Mouse (Mus musculus): Measurements from ENCODE around the gene Gas7. TPM values are rescaled to one million over a fixed set of nuclear protein-coding genes. Genes with fewer than 3 reads are reported as not detected.

Gene Gas7
- polyA plus RNA-seq, 1 experiment from 2014 or later: 10.2 TPM

DNA sequence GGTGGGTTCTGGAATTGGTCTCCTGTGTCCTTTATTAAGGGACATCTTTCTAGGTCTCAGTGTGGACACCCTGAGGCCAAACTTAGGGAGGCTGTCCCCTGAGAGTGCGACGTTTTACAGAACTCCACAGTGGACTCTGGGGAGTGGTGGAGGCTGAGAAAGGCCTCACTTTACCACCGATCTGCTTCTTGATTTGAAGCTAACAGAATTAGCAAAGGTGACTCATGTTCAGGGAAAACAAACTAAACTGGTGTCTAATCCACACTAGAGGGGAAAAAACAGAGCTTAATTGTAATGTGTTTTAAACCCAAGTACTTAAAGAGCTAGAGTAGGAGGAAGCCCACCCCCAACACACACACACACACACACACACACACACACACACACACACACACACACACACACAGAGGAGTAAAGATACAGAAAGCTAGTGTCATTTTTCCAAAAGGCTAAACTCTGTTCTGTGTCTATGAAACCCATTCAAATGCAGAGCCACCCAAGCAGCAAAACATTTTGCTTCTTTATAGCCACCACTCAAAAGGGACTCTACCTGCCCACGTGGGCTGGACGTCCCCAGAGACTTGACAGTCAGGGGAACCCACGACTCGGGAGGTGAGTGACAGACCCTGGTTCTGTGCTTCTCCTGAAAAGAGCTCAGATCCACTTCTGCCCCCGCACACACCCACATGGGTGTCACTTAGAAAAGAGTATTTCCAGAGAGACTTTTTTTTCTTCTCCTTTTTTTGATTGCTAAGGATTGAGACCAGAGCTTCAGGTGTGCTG lies 268.2 kb downstream of the Gas7 start:
- no peaks in the 10 kb centered on the region for H3K4me1 ChIP-seq (replicated peaks; ENCODE audit: insufficient read depth, low read length)
- no peak overlapping the region for H3K27ac ChIP-seq
- no peak overlapping the region for H3K4me3 ChIP-seq (replicated peaks; ENCODE audit: low read depth, low read length)
- no peaks in the 10 kb centered on the region for H3K27me3 ChIP-seq (ENCODE audit: insufficient read depth, low read length)
- DNase-seq (ENCODE audit: low spot score) (no peak), ATAC-seq (replicated peaks; ENCODE audit: low FRiP score, low read depth) (no peak)
- 60% methylated on average over 8 of the region's 8 CpGs for WGBS
- no peak overlapping the region for H3K9ac ChIP-seq (ENCODE audit: low read depth, low read length)
- no peaks in the 10 kb centered on the region for H3K9me3 ChIP-seq (replicated peaks; ENCODE audit: low read length)
- TF ChIP-seq CTCF (IDR thresholded peaks at IDR 0.05; ENCODE audit: low read depth): no peak
- H3K36me3 ChIP-seq (ENCODE audit: insufficient read depth, low read length): no peaks in the 10 kb centered on the region
- no peak overlapping the region for H3K4me2 ChIP-seq (ENCODE audit: low read length)

DNA sequence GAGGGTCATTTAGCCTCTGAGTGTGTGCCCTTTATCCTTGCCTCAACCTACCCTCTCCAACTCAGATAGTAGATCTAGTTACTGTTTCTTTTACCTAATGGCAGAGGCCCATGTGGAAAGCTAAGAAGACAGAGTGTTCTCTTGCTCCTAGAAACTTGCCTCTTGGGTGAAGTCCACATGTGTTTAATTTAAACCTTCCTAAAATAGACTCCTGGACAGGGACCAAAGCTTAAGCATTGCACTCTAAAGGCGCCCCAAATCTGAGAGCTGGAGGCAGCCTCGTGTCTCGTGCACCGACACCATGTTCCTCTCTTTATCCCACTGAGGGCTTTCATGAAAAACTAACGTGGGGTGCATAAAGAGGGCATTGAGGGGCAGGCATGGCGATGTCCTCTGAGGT lies 271.9 kb downstream of the Gas7 start:
- Histone ChIP-seq H3K27me3 (ENCODE audit: insufficient read depth, low read length) (no peaks in the 10 kb centered on the region), H3K4me3 (replicated peaks; ENCODE audit: low read depth, low read length) (no peak overlapping the region), H3K9ac (ENCODE audit: low read depth, low read length) (no peak overlapping the region), H3K9me3 (replicated peaks; ENCODE audit: low read length) (no peaks in the 10 kb centered on the region), H3K4me1 (replicated peaks; ENCODE audit: insufficient read depth, low read length) (no peaks in the 10 kb centered on the region), H3K4me2 (ENCODE audit: low read length) (no peak overlapping the region), H3K27ac (no peak overlapping the region), H3K36me3 (ENCODE audit: insufficient read depth, low read length) (no peaks in the 10 kb centered on the region)
- DNase-seq (ENCODE audit: low spot score) (no peak), ATAC-seq (replicated peaks; ENCODE audit: low FRiP score, low read depth) (no peak)
- no peak for TF ChIP-seq CTCF (IDR thresholded peaks at IDR 0.05; ENCODE audit: low read depth)
- WGBS: 78% methylated on average over 6 of the region's 6 CpGs

GRCm38 (mm10) chr11:67728726-67729125 lies 273.5 kb downstream of the Gas7 start:
- Histone ChIP-seq H3K4me3 (replicated peaks; ENCODE audit: low read depth, low read length) (no peak overlapping the region), H3K4me1 (replicated peaks; ENCODE audit: insufficient read depth, low read length) (no peaks in the 10 kb centered on the region), H3K36me3 (ENCODE audit: insufficient read depth, low read length) (no peaks in the 10 kb centered on the region), H3K9ac (ENCODE audit: low read depth, low read length) (no peak overlapping the region), H3K4me2 (ENCODE audit: low read length) (no peak overlapping the region), H3K27ac (no peak overlapping the region), H3K9me3 (replicated peaks; ENCODE audit: low read length) (no peaks in the 10 kb centered on the region), H3K27me3 (ENCODE audit: insufficient read depth, low read length) (no peaks in the 10 kb centered on the region)
- DNase-seq (ENCODE audit: low spot score) (no peak), ATAC-seq (replicated peaks; ENCODE audit: low FRiP score, low read depth) (no peak)
- TF ChIP-seq CTCF (IDR thresholded peaks at IDR 0.05; ENCODE audit: low read depth): no peak

DNA sequence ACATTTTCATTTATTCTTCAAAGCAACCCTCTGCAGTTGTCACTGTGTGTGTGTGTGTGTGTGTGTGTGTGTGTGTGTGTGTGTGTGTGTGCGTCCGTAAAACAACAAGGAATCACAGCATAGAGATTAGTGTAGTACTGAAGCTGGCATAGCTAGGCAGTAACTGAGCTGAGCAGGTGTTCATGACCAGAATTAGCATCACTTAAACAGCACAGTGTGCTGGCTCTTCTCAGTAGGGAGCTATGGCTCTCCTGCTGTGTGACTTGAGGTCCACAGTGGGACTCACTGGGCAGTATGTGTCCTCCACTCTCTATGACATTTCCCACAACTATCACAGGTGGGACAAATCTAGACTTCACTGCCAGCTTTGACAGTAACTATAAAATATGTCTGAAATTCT lies 275.8 kb downstream of the Gas7 start:
- no peak overlapping the region for H3K27ac ChIP-seq
- 96% methylated on average over 2 of the region's 2 CpGs for WGBS
- H3K9ac ChIP-seq (ENCODE audit: low read depth, low read length): no peak overlapping the region
- H3K36me3 ChIP-seq (ENCODE audit: insufficient read depth, low read length): no peaks in the 10 kb centered on the region
- DNase-seq (ENCODE audit: low spot score) (no peak), ATAC-seq (replicated peaks; ENCODE audit: low FRiP score, low read depth) (no peak)
- no peak overlapping the region for H3K4me2 ChIP-seq (ENCODE audit: low read length)
- H3K4me3 ChIP-seq (replicated peaks; ENCODE audit: low read depth, low read length): no peak overlapping the region
- no peaks in the 10 kb centered on the region for H3K9me3 ChIP-seq (replicated peaks; ENCODE audit: low read length)
- H3K4me1 ChIP-seq (replicated peaks; ENCODE audit: insufficient read depth, low read length): no peaks in the 10 kb centered on the region
- no peaks in the 10 kb centered on the region for H3K27me3 ChIP-seq (ENCODE audit: insufficient read depth, low read length)
- TF ChIP-seq CTCF (IDR thresholded peaks at IDR 0.05; ENCODE audit: low read depth): no peak

DNA sequence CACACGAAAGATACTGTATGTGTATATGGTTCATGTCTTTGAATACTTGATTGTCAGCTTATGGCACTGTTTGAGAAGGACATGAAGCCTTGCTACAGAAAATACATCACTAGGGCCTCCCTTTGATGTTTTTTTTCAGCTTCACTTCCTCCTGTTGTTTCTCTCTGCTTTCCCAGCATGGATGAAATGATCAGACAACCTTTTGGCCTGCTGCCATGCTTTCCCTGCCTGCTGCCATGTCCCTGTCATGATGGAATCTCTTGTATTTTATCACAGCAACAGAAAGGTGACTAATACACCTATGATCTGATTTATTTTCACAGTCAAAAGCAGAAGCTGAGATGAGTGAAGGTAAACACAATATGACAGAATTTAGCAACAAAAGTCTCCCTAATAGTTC lies 278.5 kb downstream of the Gas7 start:
- WGBS: 83% methylated on average over 1 of the region's 1 CpGs
- TF ChIP-seq CTCF (IDR thresholded peaks at IDR 0.05; ENCODE audit: low read depth): no peak
- Histone ChIP-seq H3K36me3 (ENCODE audit: insufficient read depth, low read length) (no peaks in the 10 kb centered on the region), H3K9me3 (replicated peaks; ENCODE audit: low read length) (no peaks in the 10 kb centered on the region), H3K4me1 (replicated peaks; ENCODE audit: insufficient read depth, low read length) (no peaks in the 10 kb centered on the region), H3K27ac (no peak overlapping the region), H3K4me3 (replicated peaks; ENCODE audit: low read depth, low read length) (no peak overlapping the region), H3K27me3 (ENCODE audit: insufficient read depth, low read length) (no peaks in the 10 kb centered on the region), H3K4me2 (ENCODE audit: low read length) (no peak overlapping the region), H3K9ac (ENCODE audit: low read depth, low read length) (no peak overlapping the region)
- DNase-seq (ENCODE audit: low spot score) (no peak), ATAC-seq (replicated peaks; ENCODE audit: low FRiP score, low read depth) (no peak)

DNA sequence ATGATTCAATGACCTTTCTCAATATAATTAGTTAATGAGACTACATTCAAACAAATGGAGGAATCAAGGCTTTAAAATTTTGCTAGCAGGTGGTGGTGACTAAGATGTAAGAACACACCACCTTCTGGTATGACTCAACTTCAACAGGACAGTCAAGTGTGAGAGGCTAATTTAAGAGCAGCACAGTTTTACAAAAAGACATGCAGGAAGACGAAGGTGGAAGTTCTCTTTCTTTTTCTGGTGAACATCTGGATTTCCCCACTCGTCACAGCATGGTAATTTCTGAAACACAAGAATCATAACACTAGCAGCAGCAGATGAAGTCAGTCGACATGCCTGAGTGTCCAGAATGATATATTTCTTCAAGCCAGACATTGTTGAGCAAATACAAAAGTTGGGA lies 279.4 kb downstream of the Gas7 start:
- Histone ChIP-seq H3K36me3 (ENCODE audit: insufficient read depth, low read length) (no peaks in the 10 kb centered on the region), H3K9me3 (replicated peaks; ENCODE audit: low read length) (no peaks in the 10 kb centered on the region), H3K27ac (no peak overlapping the region), H3K27me3 (ENCODE audit: insufficient read depth, low read length) (no peaks in the 10 kb centered on the region), H3K9ac (ENCODE audit: low read depth, low read length) (no peak overlapping the region), H3K4me1 (replicated peaks; ENCODE audit: insufficient read depth, low read length) (no peaks in the 10 kb centered on the region), H3K4me2 (ENCODE audit: low read length) (no peak overlapping the region), H3K4me3 (replicated peaks; ENCODE audit: low read depth, low read length) (no peak overlapping the region)
- WGBS: 68% methylated on average over 3 of the region's 3 CpGs
- DNase-seq (ENCODE audit: low spot score): no peak
- no peak for TF ChIP-seq CTCF (IDR thresholded peaks at IDR 0.05; ENCODE audit: low read depth)
- no peak for ATAC-seq (replicated peaks; ENCODE audit: low FRiP score, low read depth)

- Histone ChIP-seq H3K36me3 (ENCODE audit: insufficient read depth, low read length) (no peaks in the 10 kb centered on the region), H3K27ac (no peak overlapping the region), H3K9ac (ENCODE audit: low read depth, low read length) (no peak overlapping the region), H3K4me2 (ENCODE audit: low read length) (no peak overlapping the region), H3K27me3 (ENCODE audit: insufficient read depth, low read length) (no peaks in the 10 kb centered on the region), H3K4me1 (replicated peaks; ENCODE audit: insufficient read depth, low read length) (no peaks in the 10 kb centered on the region), H3K9me3 (replicated peaks; ENCODE audit: low read length) (no peaks in the 10 kb centered on the region), H3K4me3 (replicated peaks; ENCODE audit: low read depth, low read length) (no peak overlapping the region)
- DNase-seq (ENCODE audit: low spot score) (no peak), ATAC-seq (replicated peaks; ENCODE audit: low FRiP score, low read depth) (no peak)
- WGBS: 77% methylated on average over 6 of the region's 6 CpGs
- TF ChIP-seq CTCF (IDR thresholded peaks at IDR 0.05; ENCODE audit: low read depth): no peak
Measured at GRCm38 (mm10) chr11:67738345-67738744, 283.1 kb downstream of the Gas7 start.

Other genes starting within 250 kb of the Gas7 start
- gene Myh4, start 217.4 kb upstream of the Gas7 start, polyA plus RNA-seq (2015; fragmentation: Nextera tagmentation; extraction: Ambion mirVana): not detected in 2 replicates
- 0.03 and 0.05 TPM in 2 replicates for gene Myh8, start 178.3 kb upstream of the Gas7 start, polyA plus RNA-seq (2015; fragmentation: Nextera tagmentation; extraction: Ambion mirVana)
- not detected in 2 replicates for gene Myh13, start 133.8 kb upstream of the Gas7 start, polyA plus RNA-seq (2015; fragmentation: Nextera tagmentation; extraction: Ambion mirVana)
- gene Rcvrn, start 239.9 kb downstream of the Gas7 start, polyA plus RNA-seq (2015; fragmentation: Nextera tagmentation; extraction: Ambion mirVana): not detected in 2 replicates

Measured in kidney, postnatal 0 days (tissue).